Mouse (Mus musculus): ENCODE measurements around the gene Ankrd31. TPM values are rescaled to one million over a fixed set of nuclear protein-coding genes. Genes with fewer than 3 reads are reported as not detected.
"Not testable (repeated sequence)": the region's sequence is repeated elsewhere in the genome, so short reads cannot be mapped to it uniquely, and the experiment has no call there.

The Ankrd31 gene
- polyA plus RNA-seq, 1 experiment from 2014 or later = not detected

GRCm38 (mm10) chr13:96760848-96761247, 12.8 kb downstream of the Ankrd31 start:
- 77% methylated on average over 2 of the region's 2 CpGs for WGBS
- no peaks in the 10 kb centered on the region for H3K27me3 ChIP-seq (ENCODE audit: insufficient read depth, low read length)
- no peak overlapping the region for H3K27ac ChIP-seq (ENCODE audit: low read depth)
- no peaks in the 10 kb centered on the region for H3K36me3 ChIP-seq (ENCODE audit: insufficient read depth)
- H3K9ac ChIP-seq = no peak overlapping the region
- no peak overlapping the region for H3K4me2 ChIP-seq
- no peak for TF ChIP-seq CTCF (IDR thresholded peaks at IDR 0.05; ENCODE audit: low read depth)
- H3K4me1 ChIP-seq (ENCODE audit: insufficient read depth) = no peaks in the 10 kb centered on the region
- no peak overlapping the region for H3K4me3 ChIP-seq (ENCODE audit: low read depth, low read length)
- H3K9me3 ChIP-seq (ENCODE audit: low read depth, low read length) = no peaks in the 10 kb centered on the region
- no peak for DNase-seq
- ATAC-seq (ENCODE audit: insufficient read depth) = no peak

- H3K9ac ChIP-seq; H3K27me3 ChIP-seq (ENCODE audit: insufficient read depth, low read length); H3K4me3 ChIP-seq (ENCODE audit: low read depth, low read length); H3K4me1 ChIP-seq (ENCODE audit: insufficient read depth); H3K9me3 ChIP-seq (ENCODE audit: low read depth, low read length); H3K4me2 ChIP-seq; H3K36me3 ChIP-seq (ENCODE audit: insufficient read depth); DNase-seq; ATAC-seq (ENCODE audit: insufficient read depth); H3K27ac ChIP-seq (ENCODE audit: low read depth): not testable (repeated sequence)
- 84% methylated on average over 5 of the region's 5 CpGs for WGBS
These were observed 38.0 kb downstream of the Ankrd31 start for GRCm38 (mm10) chr13:96786071-96786470.

GRCm38 (mm10) chr13:96793451-96793850, 45.4 kb downstream of the Ankrd31 start:
- Histone ChIP-seq H3K27me3 (ENCODE audit: insufficient read depth, low read length) (no peaks in the 10 kb centered on the region), H3K4me3 (ENCODE audit: low read depth, low read length) (no peak overlapping the region), H3K9ac (no peak overlapping the region), H3K9me3 (ENCODE audit: low read depth, low read length) (no peaks in the 10 kb centered on the region), H3K4me1 (ENCODE audit: insufficient read depth) (peaks cover 4% of the 10 kb centered on the region; the same call in 1 of the 2 replicates), H3K4me2 (no peak overlapping the region), H3K27ac (ENCODE audit: low read depth) (no peak overlapping the region), H3K36me3 (ENCODE audit: insufficient read depth) (no peaks in the 10 kb centered on the region)
- DNase-seq (no peak), ATAC-seq (ENCODE audit: insufficient read depth) (no peak)
- WGBS = 62% methylated on average over 2 of the region's 2 CpGs
- no peak for TF ChIP-seq CTCF (IDR thresholded peaks at IDR 0.05; ENCODE audit: low read depth)

GRCm38 (mm10) chr13:96795301-96795700, 47.2 kb downstream of the Ankrd31 start:
- ATAC-seq (ENCODE audit: insufficient read depth) = no peak
- Histone ChIP-seq H3K36me3 (ENCODE audit: insufficient read depth) (no peaks in the 10 kb centered on the region), H3K9me3 (ENCODE audit: low read depth, low read length) (no peaks in the 10 kb centered on the region), H3K4me3 (ENCODE audit: low read depth, low read length) (no peak overlapping the region), H3K4me2 (no peak overlapping the region), H3K9ac (no peak overlapping the region), H3K27ac (ENCODE audit: low read depth) (no peak overlapping the region), H3K4me1 (ENCODE audit: insufficient read depth) (peaks cover 4% of the 10 kb centered on the region; the same call in 1 of the 2 replicates), H3K27me3 (ENCODE audit: insufficient read depth, low read length) (no peaks in the 10 kb centered on the region)
- DNase-seq = no peak
- 70% methylated on average over 3 of the region's 3 CpGs for WGBS
- TF ChIP-seq CTCF (IDR thresholded peaks at IDR 0.05; ENCODE audit: low read depth) = no peak

- Histone ChIP-seq H3K4me1 (ENCODE audit: insufficient read depth) (peaks cover 4% of the 10 kb centered on the region; the same call in 1 of the 2 replicates), H3K4me3 (ENCODE audit: low read depth, low read length) (no peak overlapping the region), H3K9ac (no peak overlapping the region), H3K27ac (ENCODE audit: low read depth) (no peak overlapping the region), H3K36me3 (ENCODE audit: insufficient read depth) (no peaks in the 10 kb centered on the region), H3K27me3 (ENCODE audit: insufficient read depth, low read length) (no peaks in the 10 kb centered on the region), H3K9me3 (ENCODE audit: low read depth, low read length) (no peaks in the 10 kb centered on the region), H3K4me2 (no peak overlapping the region)
- no peak for TF ChIP-seq CTCF (IDR thresholded peaks at IDR 0.05; ENCODE audit: low read depth)
- DNase-seq (peak; percentile 81), ATAC-seq (ENCODE audit: insufficient read depth) (no peak)
- 16% methylated on average over 2 of the region's 2 CpGs for WGBS
These were observed 49.4 kb downstream of the Ankrd31 start for GRCm38 (mm10) chr13:96797500-96797899.

- TF ChIP-seq CTCF (IDR thresholded peaks at IDR 0.05; ENCODE audit: low read depth) = no peak
- no peak for ATAC-seq (ENCODE audit: insufficient read depth)
- DNase-seq = no peak
- H3K27ac ChIP-seq (ENCODE audit: low read depth) = no peak overlapping the region
- H3K36me3 ChIP-seq (ENCODE audit: insufficient read depth) = no peaks in the 10 kb centered on the region
- WGBS = 67% methylated on average over 1 of the region's 1 CpGs
- no peaks in the 10 kb centered on the region for H3K9me3 ChIP-seq (ENCODE audit: low read depth, low read length)
- H3K9ac ChIP-seq = no peak overlapping the region
- no peak overlapping the region for H3K4me3 ChIP-seq (ENCODE audit: low read depth, low read length)
- H3K27me3 ChIP-seq (ENCODE audit: insufficient read depth, low read length) = no peaks in the 10 kb centered on the region
- H3K4me1 ChIP-seq (ENCODE audit: insufficient read depth) = no peaks in the 10 kb centered on the region
- no peak overlapping the region for H3K4me2 ChIP-seq
These were observed 101.7 kb downstream of the Ankrd31 start for GRCm38 (mm10) chr13:96849752-96850151.

GRCm38 (mm10) chr13:96852133-96852532, 104.1 kb downstream of the Ankrd31 start:
- 33% methylated on average over 2 of the region's 2 CpGs for WGBS
- Histone ChIP-seq H3K4me3 (ENCODE audit: low read depth, low read length) (no peak overlapping the region), H3K9me3 (ENCODE audit: low read depth, low read length) (no peaks in the 10 kb centered on the region), H3K27ac (ENCODE audit: low read depth) (no peak overlapping the region), H3K36me3 (ENCODE audit: insufficient read depth) (no peaks in the 10 kb centered on the region), H3K4me1 (ENCODE audit: insufficient read depth) (no peaks in the 10 kb centered on the region), H3K27me3 (ENCODE audit: insufficient read depth, low read length) (no peaks in the 10 kb centered on the region), H3K9ac (no peak overlapping the region), H3K4me2 (no peak overlapping the region)
- no peak for DNase-seq
- TF ChIP-seq CTCF (IDR thresholded peaks at IDR 0.05; ENCODE audit: low read depth) = no peak
- no peak for ATAC-seq (ENCODE audit: insufficient read depth)

- no peak overlapping the region for H3K27ac ChIP-seq (ENCODE audit: low read depth)
- H3K36me3 ChIP-seq (ENCODE audit: insufficient read depth) = no peaks in the 10 kb centered on the region
- H3K27me3 ChIP-seq (ENCODE audit: insufficient read depth, low read length) = no peaks in the 10 kb centered on the region
- H3K9me3 ChIP-seq (ENCODE audit: low read depth, low read length) = no peaks in the 10 kb centered on the region
- TF ChIP-seq CTCF (IDR thresholded peaks at IDR 0.05; ENCODE audit: low read depth) = peak; percentile 66
- DNase-seq (peak; percentile 16), ATAC-seq (ENCODE audit: insufficient read depth) (no peak)
- H3K4me3 ChIP-seq (ENCODE audit: low read depth, low read length) = no peak overlapping the region
- H3K9ac ChIP-seq = no peak overlapping the region
- no peaks in the 10 kb centered on the region for H3K4me1 ChIP-seq (ENCODE audit: insufficient read depth)
- no peak overlapping the region for H3K4me2 ChIP-seq
- WGBS = 47% methylated on average over 1 of the region's 1 CpGs
These were observed 105.2 kb downstream of the Ankrd31 start for GRCm38 (mm10) chr13:96853256-96853655.

Measured in lung, embryonic 14.5 days (tissue).